Mouse (Mus musculus) mouse embryonic stem cell (cell line): ENCODE data around the gene Pgbd1.

ENCODE experiments used
- in situ Hi-C, 2 experiments: fragments of 300-500 bp; cut with MboI; formaldehyde crosslinking; loops; 1 replicate in 1 of 2; 3 replicates in 1 of 2; pipeline ENCODE4 v1.14.3; 2019 to 2020; ENCODE audit warnings: low sequenced_read_pairs in 2 of 2, low pct_unique_long_range_greater_than_20kb in 1 of 2, mixed read lengths in 1 of 2; ENCODE audit not compliant: unreplicated experiment in 1 of 2

The Pgbd1 gene

GRCm38 (mm10) chr13:21423301-21423700 lies 17.6 kb downstream of the Pgbd1 start:
- in situ Hi-C loops = no loop called here

- in situ Hi-C loops = no loop called here
These were observed 22.0 kb downstream of the Pgbd1 start for GRCm38 (mm10) chr13:21418865-21419264.

GRCm38 (mm10) chr13:21417298-21418010 lies 23.4 kb downstream of the Pgbd1 start:
- in situ Hi-C loops = no loop called here

- in situ Hi-C loops = no loop called here
These were observed 25.1 kb downstream of the Pgbd1 start for GRCm38 (mm10) chr13:21415750-21416149.

- in situ Hi-C loops = no loop called here
These were observed 25.6 kb downstream of the Pgbd1 start for GRCm38 (mm10) chr13:21415266-21415665.

GRCm38 (mm10) chr13:21414231-21415212 lies 26.3 kb downstream of the Pgbd1 start:
- in situ Hi-C loops = no loop called here

- in situ Hi-C loops = loop anchor here in 1 of 2 experiments (5.0 kb wide), 1 partner anchor 43 kb away; the partner anchor contains the start of gene Zscan26
These were observed 31.9 kb downstream of the Pgbd1 start for GRCm38 (mm10) chr13:21408805-21409459.

GRCm38 (mm10) chr13:21407969-21408804 lies 32.7 kb downstream of the Pgbd1 start:
- in situ Hi-C loops = loop anchor here in 1 of 2 experiments (5.0 kb wide), 1 partner anchor 44 kb away; the partner anchor contains the start of gene Zscan26

GRCm38 (mm10) chr13:21407341-21407740 lies 33.5 kb downstream of the Pgbd1 start:
- in situ Hi-C loops = loop anchor here in 1 of 2 experiments (5.0 kb wide), 1 partner anchor 45 kb away; the partner anchor contains the start of gene Zscan26

GRCm38 (mm10) chr13:21402848-21403247 lies 38.0 kb downstream of the Pgbd1 start:
- in situ Hi-C loops = no loop called here

GRCm38 (mm10) chr13:21402287-21402846 lies 38.5 kb downstream of the Pgbd1 start, which contains the start of gene Zkscan3:
TSS of gene Zkscan3 (minus strand) at chr13:21402755.
- in situ Hi-C loops = no loop called here

- in situ Hi-C loops = no loop called here
These were observed 39.1 kb downstream of the Pgbd1 start for GRCm38 (mm10) chr13:21401636-21402286.

GRCm38 (mm10) chr13:21401166-21401565 lies 39.7 kb downstream of the Pgbd1 start:
- in situ Hi-C loops = no loop called here

GRCm38 (mm10) chr13:21397486-21397885 lies 43.4 kb downstream of the Pgbd1 start:
- in situ Hi-C loops = loop anchor here (25.0 kb wide), 1 partner anchor 290 kb away; the partner anchor contains the start of genes Olfr1359 (in 2 of the 2) and Olfr1360 (in 2 of the 2)

- in situ Hi-C loops = loop anchor here (25.0 kb wide), 1 partner anchor 291 kb away; the partner anchor contains the start of genes Olfr1359 (in 2 of the 2) and Olfr1360 (in 2 of the 2)
These were observed 44.8 kb downstream of the Pgbd1 start for GRCm38 (mm10) chr13:21396048-21396447.

GRCm38 (mm10) chr13:21395623-21396022 lies 45.2 kb downstream of the Pgbd1 start:
- in situ Hi-C loops = loop anchor here (25.0 kb wide), 1 partner anchor 292 kb away; the partner anchor contains the start of genes Olfr1359 (in 2 of the 2) and Olfr1360 (in 2 of the 2)
